Mouse (Mus musculus) kidney, postnatal 36 days (tissue): ENCODE measurements at regions not wholly inside any gene's neighbourhood (a gene's known extent, or its start where the extent isn't known, plus 50 kb on each side); places are given as distances from the start of the nearest gene placed in this dataset.

Source experiments
- DNase-seq, 2 experiments: peaks; one replicate each; pipeline ENCODE4 v3.0.0; 2021 to 2022; ENCODE audit warnings: mixed read lengths in 2 of 2

- no peak for DNase-seq
These were observed 356.2 kb upstream of the Igbp1b start for GRCm38 (mm10) chr6:139014526-139014925.

GRCm38 (mm10) chr6:139010501-139010900 lies 352.2 kb upstream of the Igbp1b start:
- DNase-seq, result no peak
